Mouse (Mus musculus): ENCODE measurements around the gene Zfpm1. TPM values are rescaled to one million over a fixed set of nuclear protein-coding genes. Genes with fewer than 3 reads are reported as not detected.

Gene Zfpm1
- polyA plus RNA-seq, 1 experiment from 2014 or later: 2.3 TPM

DNA sequence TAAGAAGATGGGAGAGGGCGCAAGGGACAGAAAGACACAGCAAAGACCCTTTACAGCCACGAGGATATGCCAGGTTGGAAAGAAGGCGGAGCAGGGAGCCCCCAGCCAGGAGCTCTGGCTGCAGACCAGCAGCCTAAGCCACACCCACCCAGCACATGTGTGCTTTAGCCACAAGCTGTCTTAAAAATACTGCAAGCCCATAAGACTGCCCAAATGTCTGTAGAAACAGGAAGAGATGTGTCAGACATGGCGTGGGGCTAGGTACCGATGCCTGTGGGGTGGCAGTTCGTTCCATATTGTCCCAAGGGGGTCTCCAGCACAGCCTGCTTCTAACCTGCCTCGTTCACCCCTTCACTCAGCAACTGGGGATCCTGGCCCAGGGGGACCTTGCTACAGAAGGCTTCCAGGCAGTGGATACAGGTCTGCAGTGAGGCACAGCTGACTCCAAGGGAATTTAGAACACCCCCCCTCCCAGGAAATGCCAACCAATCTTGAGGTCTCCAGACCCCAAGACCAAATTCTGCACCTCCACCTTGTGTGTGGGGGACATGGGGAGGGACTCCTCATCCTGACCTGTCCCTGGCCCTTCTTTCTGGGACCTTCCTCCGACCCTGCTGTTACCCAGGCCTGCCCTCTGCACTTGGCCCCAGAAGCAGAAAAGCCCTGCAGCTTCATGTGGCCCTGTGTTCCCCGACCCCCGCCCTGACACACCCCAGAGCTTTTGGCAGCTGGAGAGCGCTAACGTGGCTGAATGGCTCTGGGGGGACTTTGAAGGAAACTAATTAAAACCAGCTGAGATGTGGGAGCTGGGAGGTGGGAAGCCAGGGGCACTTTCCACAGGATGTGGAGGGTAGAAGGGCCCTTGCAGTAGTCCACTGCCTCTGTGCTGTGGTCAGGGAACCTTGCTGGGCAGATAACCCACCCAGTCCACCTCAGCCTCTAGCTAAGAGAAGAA, 35.4 kb upstream of the Zfpm1 start:
- Histone ChIP-seq H3K9ac (replicated peaks; ENCODE audit: low read length) (no peak overlapping the region), H3K4me1 (ENCODE audit: control insufficient read depth, insufficient read depth, low read length) (no peaks in the 10 kb centered on the region), H3K27ac (replicated peaks; ENCODE audit: low read depth, low read length) (no peak overlapping the region), H3K9me3 (ENCODE audit: control insufficient read depth, low read length) (no peaks in the 10 kb centered on the region), H3K36me3 (ENCODE audit: control insufficient read depth, insufficient read depth, low read length) (no peaks in the 10 kb centered on the region), H3K27me3 (ENCODE audit: control insufficient read depth, insufficient read depth, low read length) (no peaks in the 10 kb centered on the region), H3K4me2 (ENCODE audit: low read length) (no peak overlapping the region), H3K4me3 (replicated peaks; ENCODE audit: low read depth, low read length) (no peak overlapping the region)
- DNase-seq (no peak), ATAC-seq (ENCODE audit: low FRiP score, low TSS enrichment) (no peak)
- 50% methylated on average over 12 of the region's 12 CpGs for WGBS

GRCm38 (mm10) chr8:122251739-122252138, 30.2 kb upstream of the Zfpm1 start:
- H3K9ac ChIP-seq (replicated peaks; ENCODE audit: low read length): no peak overlapping the region
- ATAC-seq (ENCODE audit: low FRiP score, low TSS enrichment): no peak
- no peaks in the 10 kb centered on the region for H3K9me3 ChIP-seq (ENCODE audit: control insufficient read depth, low read length)
- no peak for DNase-seq
- WGBS: 83% methylated on average over 1 of the region's 1 CpGs
- H3K36me3 ChIP-seq (ENCODE audit: control insufficient read depth, insufficient read depth, low read length): no peaks in the 10 kb centered on the region
- H3K4me2 ChIP-seq (ENCODE audit: low read length): no peak overlapping the region
- no peak overlapping the region for H3K4me3 ChIP-seq (replicated peaks; ENCODE audit: low read depth, low read length)
- H3K27me3 ChIP-seq (ENCODE audit: control insufficient read depth, insufficient read depth, low read length): no peaks in the 10 kb centered on the region
- no peaks in the 10 kb centered on the region for H3K4me1 ChIP-seq (ENCODE audit: control insufficient read depth, insufficient read depth, low read length)
- H3K27ac ChIP-seq (replicated peaks; ENCODE audit: low read depth, low read length): no peak overlapping the region

DNA sequence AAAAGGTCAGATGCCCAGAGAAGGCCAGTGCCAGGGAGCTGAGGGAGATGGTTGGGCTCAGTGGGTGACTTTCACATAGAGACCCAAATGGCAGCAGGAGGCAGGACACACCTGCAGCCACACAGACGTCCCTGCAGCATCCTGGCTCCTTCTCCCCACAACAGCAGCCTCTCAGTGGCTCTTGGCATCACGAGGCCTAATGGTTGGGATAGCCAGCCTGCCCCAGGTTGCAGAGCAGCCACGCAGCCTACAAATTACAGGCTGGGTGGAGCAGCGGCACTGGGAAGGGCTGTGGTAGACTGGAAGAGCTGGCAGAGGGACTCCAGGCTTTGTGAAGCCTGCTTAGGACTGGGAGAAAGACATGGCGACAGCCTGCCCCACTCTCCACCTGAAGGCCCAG, 29.6 kb upstream of the Zfpm1 start:
- no peaks in the 10 kb centered on the region for H3K36me3 ChIP-seq (ENCODE audit: control insufficient read depth, insufficient read depth, low read length)
- no peak overlapping the region for H3K4me3 ChIP-seq (replicated peaks; ENCODE audit: low read depth, low read length)
- H3K4me1 ChIP-seq (ENCODE audit: control insufficient read depth, insufficient read depth, low read length): no peaks in the 10 kb centered on the region
- ATAC-seq (ENCODE audit: low FRiP score, low TSS enrichment) (no peak), DNase-seq (no peak)
- H3K27ac ChIP-seq (replicated peaks; ENCODE audit: low read depth, low read length): no peak overlapping the region
- no peak overlapping the region for H3K4me2 ChIP-seq (ENCODE audit: low read length)
- 61% methylated on average over 5 of the region's 5 CpGs for WGBS
- no peaks in the 10 kb centered on the region for H3K27me3 ChIP-seq (ENCODE audit: control insufficient read depth, insufficient read depth, low read length)
- H3K9me3 ChIP-seq (ENCODE audit: control insufficient read depth, low read length): no peaks in the 10 kb centered on the region
- H3K9ac ChIP-seq (replicated peaks; ENCODE audit: low read length): no peak overlapping the region

- Histone ChIP-seq H3K4me2 (ENCODE audit: low read length) (no peak overlapping the region), H3K27me3 (ENCODE audit: control insufficient read depth, insufficient read depth, low read length) (no peaks in the 10 kb centered on the region), H3K27ac (replicated peaks; ENCODE audit: low read depth, low read length) (no peak overlapping the region), H3K9ac (replicated peaks; ENCODE audit: low read length) (no peak overlapping the region), H3K9me3 (ENCODE audit: control insufficient read depth, low read length) (no peaks in the 10 kb centered on the region), H3K4me3 (replicated peaks; ENCODE audit: low read depth, low read length) (no peak overlapping the region), H3K4me1 (ENCODE audit: control insufficient read depth, insufficient read depth, low read length) (no peaks in the 10 kb centered on the region), H3K36me3 (ENCODE audit: control insufficient read depth, insufficient read depth, low read length) (no peaks in the 10 kb centered on the region)
- 68% methylated on average over 2 of the region's 2 CpGs for WGBS
- no peak for ATAC-seq (ENCODE audit: low FRiP score, low TSS enrichment)
- peak; percentile 77 for DNase-seq
Measured at GRCm38 (mm10) chr8:122259351-122259750, 22.6 kb upstream of the Zfpm1 start.

DNA sequence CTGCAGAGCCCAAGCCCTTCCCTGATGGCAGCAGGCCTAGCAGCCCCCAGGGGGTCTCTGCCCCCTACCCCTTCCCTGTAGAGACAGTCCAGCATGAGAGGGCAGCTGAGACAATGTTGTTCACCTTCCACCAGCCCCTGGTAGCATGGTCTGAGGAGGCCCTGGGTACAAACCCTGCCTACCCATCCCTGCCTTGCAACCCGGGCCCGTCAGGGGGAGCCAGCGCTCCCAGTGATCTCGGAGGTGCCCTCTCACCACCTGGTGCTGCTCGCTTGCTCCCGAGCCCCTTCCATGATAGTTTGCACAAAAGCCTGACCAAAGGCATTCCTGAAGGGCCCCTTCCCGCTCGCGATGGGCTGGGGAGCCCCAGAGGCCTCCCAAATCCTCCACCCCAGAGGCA, 21.2 kb upstream of the Zfpm1 start:
- WGBS: 46% methylated on average over 9 of the region's 9 CpGs
- H3K4me3 ChIP-seq (replicated peaks; ENCODE audit: low read depth, low read length): no peak overlapping the region
- no peaks in the 10 kb centered on the region for H3K36me3 ChIP-seq (ENCODE audit: control insufficient read depth, insufficient read depth, low read length)
- H3K27ac ChIP-seq (replicated peaks; ENCODE audit: low read depth, low read length): no peak overlapping the region
- H3K9ac ChIP-seq (replicated peaks; ENCODE audit: low read length): no peak overlapping the region
- H3K4me2 ChIP-seq (ENCODE audit: low read length): no peak overlapping the region
- H3K27me3 ChIP-seq (ENCODE audit: control insufficient read depth, insufficient read depth, low read length): no peaks in the 10 kb centered on the region
- no peaks in the 10 kb centered on the region for H3K4me1 ChIP-seq (ENCODE audit: control insufficient read depth, insufficient read depth, low read length)
- ATAC-seq (ENCODE audit: low FRiP score, low TSS enrichment): no peak
- DNase-seq: no peak
- H3K9me3 ChIP-seq (ENCODE audit: control insufficient read depth, low read length): no peaks in the 10 kb centered on the region

DNA sequence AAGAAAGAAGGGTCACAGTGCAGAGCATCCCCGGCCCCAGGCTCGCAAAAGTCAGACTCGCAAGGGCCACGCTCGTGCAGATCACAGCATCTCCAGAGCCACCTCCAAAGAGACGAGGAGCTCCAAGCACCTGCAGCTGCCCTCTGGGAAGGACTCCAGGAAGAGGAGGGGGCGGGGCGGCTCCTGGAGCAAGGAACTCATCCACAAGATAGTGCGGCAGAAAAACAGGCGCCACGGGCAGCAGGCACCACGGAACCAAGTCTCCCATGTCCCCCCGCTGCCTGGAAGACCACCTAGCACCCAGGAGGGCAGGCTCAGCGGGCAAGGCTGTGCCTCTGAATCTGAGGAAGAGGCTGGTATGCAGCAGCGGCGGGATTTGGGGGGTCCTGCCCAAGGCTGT, 19.1 kb upstream of the Zfpm1 start:
- no peaks in the 10 kb centered on the region for H3K36me3 ChIP-seq (ENCODE audit: control insufficient read depth, insufficient read depth, low read length)
- H3K27me3 ChIP-seq (ENCODE audit: control insufficient read depth, insufficient read depth, low read length): no peaks in the 10 kb centered on the region
- H3K9ac ChIP-seq (replicated peaks; ENCODE audit: low read length): no peak overlapping the region
- no peak for DNase-seq
- ATAC-seq (ENCODE audit: low FRiP score, low TSS enrichment): no peak
- no peak overlapping the region for H3K4me3 ChIP-seq (replicated peaks; ENCODE audit: low read depth, low read length)
- no peak overlapping the region for H3K27ac ChIP-seq (replicated peaks; ENCODE audit: low read depth, low read length)
- H3K9me3 ChIP-seq (ENCODE audit: control insufficient read depth, low read length): no peaks in the 10 kb centered on the region
- 68% methylated on average over 16 of the region's 16 CpGs for WGBS
- no peaks in the 10 kb centered on the region for H3K4me1 ChIP-seq (ENCODE audit: control insufficient read depth, insufficient read depth, low read length)
- no peak overlapping the region for H3K4me2 ChIP-seq (ENCODE audit: low read length)

DNA sequence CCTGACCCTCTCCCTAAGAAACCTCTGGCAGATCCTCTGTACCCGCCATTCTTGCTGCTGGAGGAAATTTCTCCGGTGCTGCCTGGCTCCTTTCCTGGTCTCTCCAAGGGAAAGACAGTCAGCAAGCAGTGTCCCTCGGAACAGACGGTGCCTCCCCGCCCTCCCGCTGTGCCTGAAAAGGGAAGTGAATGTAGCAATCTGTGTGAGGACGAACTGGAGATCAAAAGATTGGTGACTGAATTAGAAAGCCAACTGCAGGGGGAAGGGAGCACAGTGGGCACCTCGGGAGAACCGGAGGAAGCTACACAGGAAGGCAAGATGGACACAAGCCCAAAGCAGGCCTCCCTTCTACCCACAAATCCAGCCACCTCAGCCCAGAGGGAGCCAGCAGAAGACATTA, 17.7 kb upstream of the Zfpm1 start:
- DNase-seq (no peak), ATAC-seq (ENCODE audit: low FRiP score, low TSS enrichment) (no peak)
- Histone ChIP-seq H3K9me3 (ENCODE audit: control insufficient read depth, low read length) (no peaks in the 10 kb centered on the region), H3K4me1 (ENCODE audit: control insufficient read depth, insufficient read depth, low read length) (peaks cover 2% of the 10 kb centered on the region), H3K27me3 (ENCODE audit: control insufficient read depth, insufficient read depth, low read length) (no peaks in the 10 kb centered on the region), H3K27ac (replicated peaks; ENCODE audit: low read depth, low read length) (no peak overlapping the region), H3K4me2 (ENCODE audit: low read length) (no peak overlapping the region), H3K9ac (replicated peaks; ENCODE audit: low read length) (no peak overlapping the region), H3K4me3 (replicated peaks; ENCODE audit: low read depth, low read length) (no peak overlapping the region), H3K36me3 (ENCODE audit: control insufficient read depth, insufficient read depth, low read length) (no peaks in the 10 kb centered on the region)
- WGBS: 29% methylated on average over 9 of the region's 9 CpGs

DNA sequence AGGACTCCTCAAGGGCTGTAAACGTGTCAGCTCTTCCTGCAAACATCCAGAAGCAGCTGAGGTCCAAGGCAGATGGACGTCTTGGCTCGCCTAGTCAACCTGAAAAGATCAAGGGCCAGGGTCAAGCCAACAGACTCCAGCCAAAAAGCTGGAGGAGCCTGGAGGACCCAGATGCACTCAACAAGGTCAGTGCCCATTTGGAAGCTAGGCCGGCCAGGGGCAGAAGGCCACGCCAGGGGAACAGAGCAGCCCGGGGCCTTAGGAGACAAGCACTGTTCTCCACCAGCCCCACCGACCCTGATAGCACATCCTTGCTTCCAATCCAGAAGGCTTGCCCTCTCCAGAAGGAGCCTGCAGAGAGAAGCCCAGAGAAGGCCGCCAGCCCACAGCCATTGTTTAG, 16.4 kb upstream of the Zfpm1 start:
- Histone ChIP-seq H3K27ac (replicated peaks; ENCODE audit: low read depth, low read length) (no peak overlapping the region), H3K36me3 (ENCODE audit: control insufficient read depth, insufficient read depth, low read length) (no peaks in the 10 kb centered on the region), H3K4me1 (ENCODE audit: control insufficient read depth, insufficient read depth, low read length) (peaks cover 7% of the 10 kb centered on the region), H3K4me3 (replicated peaks; ENCODE audit: low read depth, low read length) (no peak overlapping the region), H3K27me3 (ENCODE audit: control insufficient read depth, insufficient read depth, low read length) (no peaks in the 10 kb centered on the region), H3K4me2 (ENCODE audit: low read length) (no peak overlapping the region), H3K9ac (replicated peaks; ENCODE audit: low read length) (no peak overlapping the region), H3K9me3 (ENCODE audit: control insufficient read depth, low read length) (no peaks in the 10 kb centered on the region)
- 91% methylated on average over 8 of the region's 8 CpGs for WGBS
- ATAC-seq (ENCODE audit: low FRiP score, low TSS enrichment) (no peak), DNase-seq (no peak)

DNA sequence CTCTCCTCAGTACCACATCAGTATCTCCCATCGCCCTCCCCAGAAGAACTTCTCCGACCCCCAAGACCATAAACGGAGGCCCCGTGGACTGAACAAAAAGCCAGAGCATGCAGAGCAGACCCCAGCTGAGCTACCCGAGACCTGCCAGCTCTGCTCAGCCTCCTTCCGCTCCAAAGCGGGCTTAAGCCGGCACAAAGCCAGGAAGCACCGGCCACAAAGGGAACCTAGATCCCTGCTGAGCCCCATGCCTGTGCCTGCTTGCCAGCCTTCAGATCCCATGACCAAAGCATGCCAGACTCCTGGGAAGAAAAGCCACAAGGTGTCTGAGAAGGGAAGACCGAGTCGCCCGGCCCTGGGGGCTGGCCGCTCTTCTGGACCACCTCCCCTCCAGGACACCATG, 15.1 kb upstream of the Zfpm1 start:
- Histone ChIP-seq H3K36me3 (ENCODE audit: control insufficient read depth, insufficient read depth, low read length) (no peaks in the 10 kb centered on the region), H3K27me3 (ENCODE audit: control insufficient read depth, insufficient read depth, low read length) (no peaks in the 10 kb centered on the region), H3K9me3 (ENCODE audit: control insufficient read depth, low read length) (no peaks in the 10 kb centered on the region), H3K4me2 (ENCODE audit: low read length) (no peak overlapping the region), H3K4me1 (ENCODE audit: control insufficient read depth, insufficient read depth, low read length) (peaks cover 7% of the 10 kb centered on the region), H3K27ac (replicated peaks; ENCODE audit: low read depth, low read length) (no peak overlapping the region), H3K9ac (replicated peaks; ENCODE audit: low read length) (no peak overlapping the region; the same call in 1 of the 2 replicates), H3K4me3 (replicated peaks; ENCODE audit: low read depth, low read length) (no peak overlapping the region)
- 23% methylated on average over 13 of the region's 13 CpGs for WGBS
- ATAC-seq (ENCODE audit: low FRiP score, low TSS enrichment) (no peak), DNase-seq (peak; percentile 62)

Data from midbrain, embryonic 14.5 days (tissue).